Mouse (Mus musculus): Measurements from ENCODE around the gene Pdhx.

The Pdhx gene

GRCm38 (mm10) chr2:103058266-103058665 lies 15.0 kb downstream of the Pdhx start:
- DNase-seq: no peak

- no peak for DNase-seq
Observed at GRCm38 (mm10) chr2:103055820-103056219, 17.5 kb downstream of the Pdhx start.

DNA sequence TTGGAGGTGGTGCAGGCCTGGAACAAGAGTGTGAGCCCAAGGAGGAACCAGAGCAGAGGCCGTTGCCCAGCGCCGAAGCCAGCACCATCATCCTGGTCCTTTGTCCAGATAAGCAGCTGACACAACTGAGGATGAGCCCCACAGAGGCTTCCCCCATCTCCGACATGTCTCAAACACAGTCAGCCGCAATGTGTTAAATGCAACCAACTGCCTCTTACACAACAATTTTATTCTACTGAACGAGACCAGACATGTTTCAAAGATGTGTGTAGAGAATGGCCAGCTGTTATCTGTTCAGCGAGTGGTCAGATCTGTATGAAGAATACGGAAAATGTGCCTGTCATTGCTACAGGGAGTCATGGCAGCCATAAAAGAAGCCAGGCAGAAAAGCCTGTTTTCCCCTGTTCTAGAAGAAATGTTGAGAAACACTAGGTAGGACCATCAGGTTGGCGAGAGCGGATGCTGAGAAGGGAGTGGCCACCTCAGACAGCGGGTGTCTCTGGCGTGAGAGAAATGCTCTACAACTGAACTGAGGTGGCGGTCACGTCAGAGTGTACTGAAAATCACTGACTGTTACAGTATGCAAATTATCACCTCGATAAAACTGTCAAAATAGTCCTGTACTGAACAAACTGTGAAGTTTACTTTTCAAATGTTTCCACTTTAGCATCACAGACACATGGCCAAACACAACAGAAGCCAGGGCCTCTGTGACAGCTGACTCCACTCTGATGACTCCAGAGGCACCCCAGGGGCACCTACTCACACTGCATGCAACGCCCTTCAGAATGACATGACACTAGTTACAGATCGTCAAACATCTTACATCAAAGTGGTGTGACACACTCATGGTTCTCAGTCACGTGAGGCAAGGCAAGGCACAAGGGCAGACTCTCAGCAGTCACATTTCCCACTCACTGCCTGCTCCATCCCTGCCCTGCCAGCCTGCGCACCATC lies 21.1 kb downstream of the Pdhx start:
- no peak for DNase-seq

GRCm38 (mm10) chr2:103045286-103045685 lies 28.0 kb downstream of the Pdhx start:
- no peak for DNase-seq

DNA sequence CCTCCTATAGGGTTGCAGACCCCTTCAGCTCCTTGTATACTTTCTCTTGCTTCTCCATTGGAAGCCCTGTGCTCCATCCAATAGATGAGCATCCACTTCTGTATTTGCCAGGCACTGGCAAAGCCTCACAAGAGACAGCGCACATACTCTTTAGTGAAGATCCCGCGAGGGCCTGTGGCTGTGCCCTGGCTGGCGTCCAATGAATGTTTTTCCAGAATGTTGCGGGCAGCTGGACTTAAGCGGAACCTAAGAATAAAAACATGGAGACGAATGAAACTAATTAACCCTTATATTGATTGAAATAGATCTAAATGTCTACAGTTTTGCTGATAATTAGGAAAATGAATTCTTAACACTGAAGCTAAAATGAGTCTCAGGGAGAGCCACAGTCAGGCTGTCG lies 32.4 kb downstream of the Pdhx start:
- DNase-seq: no peak

DNA sequence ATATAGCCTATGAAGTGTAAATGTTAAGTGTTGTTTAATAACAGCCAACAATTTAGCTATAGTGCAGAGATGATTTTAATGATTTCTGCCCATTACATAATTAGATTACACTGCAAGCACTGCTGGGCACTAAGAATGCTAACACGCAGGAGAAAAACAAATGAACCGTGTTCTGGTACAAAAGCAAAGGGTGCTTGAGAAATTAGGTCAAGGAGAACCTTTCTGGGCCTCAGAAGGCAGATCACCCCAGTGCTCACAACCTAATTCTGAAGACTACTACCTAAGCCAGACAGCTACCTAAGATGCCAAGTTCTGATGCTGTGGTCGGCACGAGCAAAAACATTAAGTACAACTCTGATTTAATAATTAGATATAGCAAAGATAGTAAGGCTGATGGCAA lies 35.5 kb downstream of the Pdhx start:
- no peak for DNase-seq

DNA sequence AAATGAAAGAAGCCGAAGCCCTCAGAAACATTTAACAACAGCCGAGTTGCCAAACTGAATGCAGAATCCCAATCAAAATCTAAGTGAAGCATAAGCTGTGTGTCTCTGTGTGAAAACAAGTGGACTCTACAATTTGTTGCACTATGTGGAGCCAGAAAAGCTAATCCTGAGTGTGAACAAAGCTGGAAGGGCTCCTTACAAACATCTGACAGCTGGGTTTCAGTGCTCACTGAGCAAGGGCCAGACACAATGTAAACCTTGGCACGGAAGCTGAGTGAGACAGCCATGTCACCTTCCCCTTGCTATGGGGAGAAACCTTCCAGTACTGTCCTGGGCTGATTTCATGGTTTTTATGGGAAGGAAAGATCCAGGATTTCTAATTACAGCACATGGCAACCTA lies 50.6 kb downstream of the Pdhx start:
- DNase-seq: no peak

DNA sequence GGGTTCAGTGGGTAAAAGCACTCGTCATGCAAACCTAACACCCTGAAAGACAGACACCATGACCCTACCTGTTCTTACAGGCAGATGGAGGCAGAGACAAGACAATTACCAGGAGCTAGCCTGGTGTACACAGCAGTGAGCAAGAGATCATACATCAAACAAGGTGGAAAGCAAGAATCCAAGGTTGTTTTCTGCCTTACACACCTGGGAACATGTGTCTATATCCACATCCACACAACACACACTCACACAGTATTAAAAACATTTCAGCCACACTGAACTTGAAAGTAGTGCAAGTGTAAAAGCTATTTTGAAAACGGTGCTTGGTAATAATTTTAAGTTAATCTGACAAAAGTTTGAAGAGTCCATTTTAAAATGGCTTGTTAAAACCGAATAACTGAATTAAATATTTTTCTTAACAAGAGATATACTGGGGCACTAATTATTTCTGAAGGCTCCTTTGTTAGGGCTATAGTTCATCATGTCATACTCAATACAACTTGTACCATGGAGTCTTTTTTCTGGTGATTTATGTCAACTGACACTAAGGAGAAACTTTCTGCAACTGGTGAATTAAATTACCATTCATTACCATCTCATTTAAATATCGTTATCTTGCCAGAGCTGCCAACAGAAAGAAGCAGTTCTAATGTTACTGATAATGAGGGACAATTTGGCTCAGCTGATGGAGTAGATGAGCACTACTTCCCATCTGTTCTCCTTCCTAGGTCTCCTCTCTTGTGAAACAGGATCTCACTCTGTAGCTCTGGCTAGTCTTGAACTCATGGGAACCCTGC lies 52.9 kb downstream of the Pdhx start:
- DNase-seq: no peak

GRCm38 (mm10) chr2:103018817-103019494 lies 54.4 kb downstream of the Pdhx start:
- no peak for DNase-seq

GRCm38 (mm10) chr2:103017391-103017824 lies 55.9 kb downstream of the Pdhx start:
- DNase-seq: no peak

- DNase-seq: no peak
Observed at GRCm38 (mm10) chr2:103016089-103016488, 57.2 kb downstream of the Pdhx start.

GRCm38 (mm10) chr2:103012782-103013575 lies 60.3 kb downstream of the Pdhx start:
- no peak for DNase-seq

GRCm38 (mm10) chr2:103008221-103008620 lies 65.1 kb downstream of the Pdhx start:
- no peak for DNase-seq

DNA sequence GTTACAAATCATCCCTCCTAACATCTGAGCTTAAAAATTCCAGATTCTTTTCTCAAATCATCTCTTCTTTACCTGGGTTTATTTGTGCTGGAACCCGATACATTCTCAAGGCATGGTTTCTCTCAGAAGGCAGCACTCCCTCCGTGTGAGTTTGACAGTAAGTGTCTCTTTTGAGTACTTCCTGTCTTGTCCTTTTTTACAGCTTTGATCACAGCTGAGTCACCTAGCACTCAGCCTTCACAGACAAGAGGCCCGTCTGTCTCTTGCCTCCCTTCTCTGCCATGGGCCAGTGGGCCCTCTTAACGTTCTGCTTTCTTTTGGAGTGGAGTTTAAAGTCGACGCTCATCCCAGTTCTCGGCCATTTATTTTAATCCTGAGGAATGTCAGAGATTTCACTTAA lies 68.7 kb downstream of the Pdhx start:
- DNase-seq: no peak

- DNase-seq: no peak
Observed at GRCm38 (mm10) chr2:102999153-102999575, 74.1 kb downstream of the Pdhx start.

DNA sequence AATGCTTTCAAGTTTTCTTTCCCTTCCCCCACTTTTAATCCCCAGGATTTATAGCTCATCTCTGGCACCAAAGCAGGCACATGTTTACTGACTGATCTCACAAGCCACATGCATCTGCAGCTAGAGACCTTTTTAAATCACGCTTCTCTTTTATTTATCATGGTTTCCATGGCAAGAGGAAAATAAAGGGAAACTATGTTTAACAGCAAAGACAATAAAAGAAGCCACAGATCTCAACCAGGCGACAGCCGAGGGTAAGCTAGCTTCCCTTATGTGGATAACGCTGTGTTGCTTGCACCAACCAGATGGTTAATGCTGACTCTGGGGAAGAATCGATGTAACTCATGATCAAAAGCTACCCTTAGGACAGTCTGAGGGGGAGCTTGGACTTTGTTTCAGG lies 75.0 kb downstream of the Pdhx start:
- DNase-seq: no peak

DNA sequence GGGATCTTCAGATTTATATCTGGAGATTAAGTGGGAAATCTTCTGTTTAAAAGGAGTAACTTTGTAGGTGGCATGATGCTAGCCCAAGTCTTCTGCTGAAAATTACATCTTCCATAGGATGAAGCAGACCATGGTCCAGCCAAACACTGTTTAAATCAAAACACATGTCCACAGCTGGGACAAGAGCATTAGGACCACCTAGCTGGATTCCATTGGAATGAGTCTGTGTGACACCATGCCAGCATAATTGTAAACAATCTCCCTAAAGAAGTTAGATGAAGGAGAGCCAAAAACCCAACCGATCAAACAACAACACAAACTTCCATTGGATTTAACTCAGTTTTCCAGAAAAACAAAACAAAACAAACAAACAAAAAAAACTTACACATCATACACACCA lies 75.4 kb downstream of the Pdhx start:
- no peak for DNase-seq

DNA sequence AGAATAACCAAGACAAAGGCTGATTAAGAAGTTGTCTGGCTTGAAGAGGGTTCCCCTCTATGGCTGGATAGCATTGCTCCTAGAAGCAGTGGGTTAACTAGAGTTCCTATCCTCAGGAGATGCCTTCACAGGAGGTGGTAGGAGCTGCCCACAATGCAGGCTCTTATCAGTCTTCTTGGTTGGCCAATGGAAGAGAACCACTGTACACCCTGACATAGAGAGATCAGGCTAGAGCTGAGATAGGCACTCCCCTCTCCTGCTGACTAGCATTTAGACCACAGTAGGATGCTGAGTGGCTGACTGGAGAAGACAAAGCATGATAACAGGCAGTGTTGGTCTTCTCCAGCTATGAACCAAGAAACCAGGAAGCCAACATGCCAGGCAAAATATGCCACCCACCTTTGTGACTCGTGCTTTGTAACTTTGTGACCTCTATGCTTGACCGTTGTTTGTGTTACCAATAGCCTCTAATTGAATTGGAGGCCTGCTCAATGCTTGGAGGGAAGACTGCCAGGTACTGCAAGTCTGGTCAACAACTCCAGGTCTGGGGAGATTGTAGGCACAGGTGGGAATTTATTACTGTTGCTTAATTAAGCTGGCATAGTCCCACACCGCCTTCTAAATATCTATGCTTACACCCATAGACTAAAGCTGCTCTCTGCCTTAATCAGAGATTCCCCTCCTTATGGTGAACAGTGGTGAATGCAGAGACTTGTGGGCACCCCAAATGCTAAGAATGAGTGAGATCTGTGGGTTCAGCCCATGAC lies 79.3 kb downstream of the Pdhx start:
- DNase-seq: no peak

DNA sequence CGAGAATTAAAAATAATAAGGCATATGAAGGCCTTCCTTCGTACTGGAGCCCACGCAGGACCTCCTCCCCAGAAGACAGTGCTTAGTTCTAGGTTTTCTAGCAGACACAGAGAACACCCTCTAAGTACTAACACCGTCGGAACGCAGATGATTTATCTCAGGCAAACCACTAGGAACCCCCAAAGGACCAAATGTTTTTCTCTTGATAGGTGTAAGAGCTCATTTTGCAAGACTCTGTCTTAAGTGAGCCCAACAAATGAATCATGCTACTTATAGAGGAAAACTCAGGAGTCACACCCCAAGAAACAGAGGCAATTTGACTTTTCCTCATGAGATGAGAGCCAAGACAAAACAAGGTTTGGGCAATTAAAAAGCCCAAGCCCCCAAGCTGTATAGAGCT lies 80.9 kb downstream of the Pdhx start:
- no peak for DNase-seq

- peak; percentile 43 for DNase-seq
Observed at GRCm38 (mm10) chr2:102990301-102990702, 83.0 kb downstream of the Pdhx start.

DNA sequence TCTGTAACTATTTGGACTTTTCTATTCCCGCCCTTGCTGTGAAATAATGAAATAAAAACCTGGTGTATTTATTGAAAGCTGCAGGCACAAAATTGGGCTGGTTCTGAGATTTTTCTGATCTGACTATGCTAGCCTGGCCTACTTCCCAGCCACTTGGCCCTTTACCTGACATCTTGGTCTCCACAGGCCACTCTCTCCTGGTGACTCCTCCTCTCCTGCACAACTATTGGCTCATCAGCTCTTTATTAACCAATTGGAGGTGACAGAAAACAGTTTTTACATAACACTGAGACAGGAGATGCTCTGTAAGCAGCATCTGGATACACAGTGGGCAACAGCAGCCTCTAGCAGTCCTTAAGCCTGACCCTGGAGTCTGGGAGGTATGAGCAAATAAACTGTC lies 83.9 kb downstream of the Pdhx start:
- no peak for DNase-seq

GRCm38 (mm10) chr2:102987708-102988010 lies 85.7 kb downstream of the Pdhx start:
- DNase-seq: no peak

All from layer of hippocampus, adult 9-11 months (tissue).